Mouse (Mus musculus): Measurements from ENCODE around the gene Neurl3.

Neurl3 gene

DNA sequence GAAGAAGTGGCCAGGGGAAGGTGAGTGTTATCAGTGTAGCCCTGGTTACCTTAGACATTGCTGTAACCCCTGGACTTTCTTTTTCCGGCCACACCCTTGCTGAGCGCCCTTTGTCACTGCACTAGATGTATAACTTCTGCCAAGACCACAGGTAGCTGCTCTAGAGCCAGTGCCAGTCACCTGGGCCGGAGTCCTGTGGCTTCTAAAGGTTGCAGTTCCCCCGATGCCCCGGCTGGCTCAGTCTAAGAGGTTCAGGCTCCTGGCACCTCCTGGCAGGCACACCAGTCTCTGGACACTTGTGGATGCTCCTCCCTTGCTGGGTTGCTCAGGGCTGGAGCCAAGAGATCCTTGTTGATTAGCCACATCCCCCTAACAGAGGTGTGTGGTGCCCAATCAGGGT, at the start of gene Neurl3:
TSS of gene Neurl3 (minus strand) at position 225 of the 400 bp plus-strand sequence.
- in situ Hi-C loops (cut with MseI, MboI) = no loop called here

- in situ Hi-C loops (cut with MseI, MboI) = no loop called here
Observed at GRCm38 (mm10) chr1:36323746-36324448, 49.4 kb upstream of the Neurl3 start.

GRCm38 (mm10) chr1:36323076-36323475, 48.6 kb upstream of the Neurl3 start:
- in situ Hi-C loops (cut with MseI, MboI) = no loop called here

DNA sequence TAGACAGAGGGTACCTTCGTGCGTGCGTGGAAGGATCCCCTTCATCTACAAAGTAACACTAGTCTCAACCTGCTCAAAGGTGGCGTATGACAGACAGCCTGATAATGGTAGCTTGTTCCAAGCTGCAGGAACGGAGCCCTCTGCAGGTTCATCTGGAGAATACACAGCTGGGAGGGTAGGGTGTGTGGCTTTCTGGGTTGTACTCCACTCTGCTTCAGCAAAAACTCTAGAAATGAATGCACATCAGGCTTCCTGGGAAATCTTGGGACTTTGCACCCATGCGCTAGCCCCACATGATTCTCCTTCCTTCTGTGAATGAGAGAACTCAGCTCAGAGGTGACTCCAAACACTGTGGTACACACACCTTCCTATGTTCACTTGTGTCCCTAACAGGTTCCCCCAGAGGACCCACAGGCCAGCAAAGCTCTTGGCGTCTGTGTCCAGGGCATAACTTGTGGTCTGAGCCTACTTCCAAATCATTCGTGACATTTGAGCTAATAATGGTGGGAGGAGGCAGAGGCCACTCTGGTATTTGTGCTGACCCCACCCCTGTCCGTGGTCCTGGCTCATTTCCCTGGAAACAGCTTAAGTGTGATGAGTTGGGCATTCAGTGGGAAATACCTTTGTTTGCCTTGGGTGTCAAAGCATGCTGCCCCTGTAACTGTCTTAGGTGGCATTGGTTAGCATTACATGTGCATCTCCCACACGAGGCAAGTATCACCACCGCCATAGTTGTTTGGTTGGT, 47.5 kb upstream of the Neurl3 start:
- in situ Hi-C loops (cut with MseI, MboI) = no loop called here

DNA sequence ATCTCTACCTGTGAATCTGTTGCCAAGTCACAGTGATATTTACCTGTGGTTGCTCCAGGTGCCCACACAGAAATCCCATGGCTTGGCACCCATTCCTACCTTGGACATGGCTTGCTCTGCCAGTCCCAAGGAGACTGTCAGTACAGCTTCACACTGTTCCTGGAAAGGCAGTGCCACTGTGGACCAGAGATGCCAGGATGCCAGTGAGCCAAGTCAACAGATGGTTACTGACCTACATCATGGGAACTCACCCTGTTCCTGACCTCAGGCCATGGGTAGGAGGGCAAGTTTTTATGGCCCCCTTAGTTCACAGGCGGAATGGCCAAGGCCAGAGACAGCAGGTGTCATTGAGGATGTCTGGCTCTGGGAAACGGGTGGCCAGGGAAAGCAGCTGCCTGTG, 46.7 kb upstream of the Neurl3 start:
- in situ Hi-C loops (cut with MseI, MboI) = no loop called here

DNA sequence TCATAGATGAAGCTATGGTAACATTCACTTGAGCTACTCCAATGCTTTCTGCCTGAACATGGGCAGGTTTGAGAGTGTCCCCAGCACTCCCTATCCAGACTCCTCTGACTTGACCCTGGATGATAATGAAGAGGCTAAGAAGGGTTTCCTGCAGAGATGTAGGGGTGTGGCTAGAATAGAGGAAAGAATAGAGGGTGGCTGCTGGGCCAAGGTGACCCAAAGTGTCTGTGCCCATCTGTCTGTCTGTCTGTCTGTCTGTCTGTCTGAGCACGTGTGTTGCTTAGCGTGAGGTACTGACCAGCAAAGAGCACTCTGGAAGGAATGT, 41.3 kb upstream of the Neurl3 start:
- in situ Hi-C loops (cut with MseI, MboI) = no loop called here

- in situ Hi-C loops (cut with MseI, MboI) = no loop called here
Observed at GRCm38 (mm10) chr1:36314959-36315775, 40.7 kb upstream of the Neurl3 start.

- in situ Hi-C loops (cut with MseI, MboI) = no loop called here
Observed at GRCm38 (mm10) chr1:36309498-36309901, 35.0 kb upstream of the Neurl3 start.

DNA sequence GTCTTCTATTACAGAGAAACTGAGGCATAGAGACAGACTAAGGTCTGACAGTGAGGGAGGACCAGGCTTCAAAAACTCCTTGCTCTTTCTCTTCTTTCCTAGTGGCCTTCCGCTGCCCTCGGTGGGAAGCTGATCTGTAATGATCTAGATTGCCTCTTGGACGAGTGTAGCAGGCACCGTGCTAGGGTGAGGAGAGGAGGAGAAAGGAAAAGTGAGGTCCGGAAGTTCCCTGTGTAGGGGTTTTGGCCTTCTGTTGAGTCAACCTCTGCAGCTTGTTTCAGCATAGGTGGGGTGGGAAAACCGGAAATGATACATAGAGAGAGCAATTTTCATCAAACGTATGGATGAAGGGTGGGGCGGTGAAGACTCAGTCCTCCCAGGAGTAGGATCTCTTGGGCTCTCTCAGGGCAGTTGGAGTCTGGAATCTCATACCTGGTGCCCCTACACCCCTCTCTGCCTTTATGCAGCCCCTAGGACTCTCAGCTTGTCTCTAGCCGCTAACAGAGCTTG, 34.5 kb upstream of the Neurl3 start:
- in situ Hi-C loops (cut with MseI, MboI) = no loop called here

DNA sequence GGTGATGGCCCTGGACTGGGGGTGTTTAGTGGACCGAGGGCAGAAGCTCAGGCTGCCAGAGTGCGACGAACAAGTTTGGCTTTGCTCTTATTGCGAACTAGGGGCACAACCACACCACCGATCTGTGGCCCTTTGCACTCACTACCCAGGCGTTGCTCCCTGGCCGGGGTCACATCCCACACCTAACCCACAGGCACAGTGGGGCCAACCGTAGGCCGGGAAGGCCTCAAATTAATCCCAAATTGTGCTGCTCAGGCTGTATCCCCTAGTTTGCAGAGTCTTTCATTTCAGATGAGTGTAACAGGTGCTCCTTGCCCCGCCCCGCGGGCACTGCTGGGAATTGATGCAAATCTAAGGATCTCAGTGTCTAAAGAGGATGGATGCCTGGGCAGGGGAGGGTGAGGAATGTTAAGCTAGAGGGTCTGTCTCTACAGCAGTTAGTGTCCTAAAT, 34.0 kb upstream of the Neurl3 start:
- in situ Hi-C loops (cut with MseI, MboI) = no loop called here

DNA sequence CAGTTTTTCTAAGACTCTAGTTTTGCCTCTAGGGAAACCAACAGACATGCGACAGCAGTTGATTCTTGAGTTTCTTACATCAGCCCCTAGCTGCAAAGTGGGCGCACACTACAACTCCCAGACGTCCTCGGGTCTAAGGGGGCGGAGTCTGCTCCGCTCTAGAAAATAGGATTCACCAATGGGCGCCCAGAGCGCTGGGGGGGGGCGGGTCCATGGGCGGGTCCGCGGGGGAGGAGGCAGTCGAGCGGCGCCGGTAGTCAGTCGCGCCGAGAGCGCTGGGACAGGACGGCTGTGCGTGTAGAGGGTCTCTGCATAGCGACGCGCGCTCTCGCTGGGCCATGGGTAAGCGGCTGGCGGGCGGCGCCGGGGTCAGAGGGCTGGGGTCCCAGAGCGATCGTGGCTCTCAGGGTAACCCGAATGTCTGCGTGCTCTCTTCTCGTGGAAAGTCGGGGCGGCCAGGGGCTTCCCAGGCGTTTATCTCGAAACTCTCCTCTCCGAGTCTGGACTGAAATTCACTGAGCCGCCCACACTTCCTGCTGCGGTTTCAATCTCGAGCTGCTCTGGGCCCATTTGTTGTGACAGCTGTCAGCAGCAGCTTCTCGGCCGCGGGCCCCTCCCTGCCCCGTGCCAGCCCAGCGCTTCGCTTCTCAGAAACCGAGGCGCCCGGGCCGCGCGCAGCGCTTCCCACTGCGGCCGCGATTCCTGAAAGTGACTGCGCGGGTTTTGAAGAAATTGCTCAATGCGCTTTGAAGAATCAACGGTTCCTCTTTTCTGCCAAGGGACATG, 33.2 kb upstream of the Neurl3 start, which contains the start of gene Arid5a:
TSS of gene Arid5a (plus strand) at position 239 of the 786 bp plus-strand sequence.
- in situ Hi-C loops (cut with MseI, MboI) = no loop called here

DNA sequence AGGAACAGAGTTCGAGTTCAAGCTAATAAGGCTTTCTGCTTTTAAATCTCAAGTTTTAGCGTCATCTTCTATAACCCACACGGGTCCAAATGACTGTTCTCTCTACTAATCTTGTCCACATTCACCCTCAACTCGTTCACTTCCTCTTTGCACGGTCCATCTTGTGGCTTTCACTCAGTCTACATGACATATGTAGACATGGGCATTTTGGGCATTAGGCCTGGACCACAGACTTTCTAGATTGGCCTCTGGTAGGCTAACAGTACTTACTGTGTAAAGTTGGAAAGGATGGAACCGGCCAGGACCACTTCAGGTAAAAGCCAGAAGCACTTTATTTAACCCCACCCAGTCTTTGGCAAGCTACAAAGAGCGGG, 32.6 kb upstream of the Neurl3 start:
- in situ Hi-C loops (cut with MseI, MboI) = no loop called here

DNA sequence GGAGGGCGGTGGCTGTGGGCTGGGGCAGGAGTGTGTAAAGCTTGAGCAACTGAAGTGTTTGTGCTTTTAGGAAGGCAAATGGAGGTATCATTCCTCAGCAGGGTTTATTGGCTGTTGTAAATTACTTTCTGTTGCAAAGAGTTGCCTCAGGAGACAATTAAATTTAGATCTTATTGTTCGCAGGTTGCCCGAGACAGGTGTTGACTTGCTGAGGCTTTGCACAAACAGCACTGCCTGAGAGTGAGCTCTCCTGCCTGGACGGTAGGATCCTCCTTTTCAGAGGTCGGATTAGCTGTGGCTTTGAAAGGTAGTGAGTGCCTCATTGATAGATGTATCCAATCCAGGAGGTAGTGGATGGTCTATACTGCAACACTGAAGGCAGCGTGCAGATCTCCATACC, 31.6 kb upstream of the Neurl3 start:
- in situ Hi-C loops (cut with MseI, MboI) = no loop called here

DNA sequence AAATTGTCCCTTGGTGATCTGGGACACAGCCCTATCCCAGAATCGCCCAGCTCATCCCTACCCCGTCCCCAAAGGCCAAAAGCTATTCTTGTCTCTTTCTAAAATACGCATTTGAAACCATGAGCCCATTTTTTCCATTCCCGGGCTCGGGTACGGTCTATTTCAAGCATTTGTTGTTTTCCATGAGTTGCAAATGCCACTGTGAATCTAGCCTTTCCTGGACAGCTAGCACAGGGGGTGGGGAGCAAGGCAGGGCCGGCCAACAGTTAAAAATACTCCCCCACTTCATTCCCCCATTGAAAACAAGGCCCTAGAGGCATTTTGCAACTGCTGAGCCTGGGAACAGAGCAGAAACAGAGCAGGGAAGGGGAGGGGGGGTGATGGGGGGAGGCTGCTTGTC, 30.3 kb upstream of the Neurl3 start:
- in situ Hi-C loops (cut with MseI, MboI) = no loop called here

- in situ Hi-C loops (cut with MseI, MboI) = no loop called here
Observed at GRCm38 (mm10) chr1:36303381-36304320, 29.2 kb upstream of the Neurl3 start.

DNA sequence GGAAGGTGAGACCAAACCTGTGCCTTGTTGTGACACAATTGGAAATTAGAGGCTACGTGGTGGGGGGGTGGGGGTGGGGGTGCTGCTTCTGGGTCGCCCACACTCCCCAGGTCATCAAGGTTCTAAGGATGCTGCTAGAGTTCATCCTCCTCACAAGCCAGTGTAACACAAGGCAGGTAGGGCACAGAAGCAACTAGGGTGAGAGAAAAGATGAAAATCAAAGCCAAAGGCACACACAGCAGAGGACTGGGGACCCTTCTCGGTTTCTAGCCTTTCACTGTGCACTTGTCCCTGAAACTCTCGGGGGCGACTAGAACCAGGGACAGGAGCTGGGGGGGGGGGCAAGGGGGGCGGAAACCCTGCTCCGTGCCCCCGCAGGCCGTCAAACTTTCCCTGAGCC, 28.5 kb upstream of the Neurl3 start:
- in situ Hi-C loops (cut with MseI, MboI) = no loop called here

- in situ Hi-C loops (cut with MseI, MboI) = no loop called here
Observed at GRCm38 (mm10) chr1:36302273-36302672, 27.8 kb upstream of the Neurl3 start.

- in situ Hi-C loops (cut with MseI, MboI) = no loop called here
Observed at GRCm38 (mm10) chr1:36300486-36300885, 26.0 kb upstream of the Neurl3 start.

GRCm38 (mm10) chr1:36299676-36300075, 25.2 kb upstream of the Neurl3 start:
- in situ Hi-C loops (cut with MseI, MboI) = no loop called here

DNA sequence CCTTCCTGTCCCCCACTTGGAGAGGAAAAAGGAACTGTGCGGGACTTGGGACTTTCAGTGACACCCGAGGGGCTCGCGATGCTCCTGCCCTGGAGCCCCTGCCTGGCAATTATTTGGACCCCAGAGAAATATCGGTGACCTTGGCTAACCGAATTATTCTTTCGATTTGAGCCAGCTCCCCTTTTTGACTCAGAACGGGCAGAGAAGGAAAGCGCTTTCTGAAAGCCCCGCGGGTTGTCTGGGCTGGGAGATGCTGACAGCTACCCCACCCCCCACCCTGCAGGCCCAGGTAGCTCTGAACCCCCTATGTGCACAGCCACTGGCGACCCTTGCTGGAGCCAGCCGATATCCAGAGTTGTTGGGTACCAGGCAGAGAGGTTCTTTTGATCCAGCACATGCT, 24.6 kb upstream of the Neurl3 start:
- in situ Hi-C loops (cut with MseI, MboI) = no loop called here
